Mouse (Mus musculus) intestine, embryonic 15.5 days (tissue): ENCODE measurements around the gene Vps72. TPM values are rescaled to one million over a fixed set of nuclear protein-coding genes. Genes with fewer than 3 reads are reported as not detected.

Experiments
- polyA plus RNA-seq: library from polyadenylated mRNA; unstranded; fragments of >200 nt; fragmentation: Nextera tagmentation; extraction: Ambion mirVana; gene quantifications from 2 replicates; pipeline ENCODE4 v1.2.1, GENCODE M21; 2015

Vps72 gene
- polyA plus RNA-seq, 1 experiment from 2014 or later = 113 TPM

Other genes with a start within 250 kb of the Vps72 start
- gene Psmb4, start 224.1 kb upstream of the Vps72 start, polyA plus RNA-seq = 293 and 336 TPM in 2 replicates
- gene Selenbp1, start 178.0 kb upstream of the Vps72 start, polyA plus RNA-seq = 108 and 123 TPM in 2 replicates
- gene Rfx5, start 156.9 kb upstream of the Vps72 start, polyA plus RNA-seq = 6.2 and 6.9 TPM in 2 replicates
- gene Pi4kb, start 136.3 kb upstream of the Vps72 start, polyA plus RNA-seq = 19.8 and 22.6 TPM in 2 replicates
- 17.4 and 19.9 TPM in 2 replicates for gene Zfp687, start 95.6 kb upstream of the Vps72 start, polyA plus RNA-seq
- 205 and 218 TPM in 2 replicates for gene Psmd4, start 68.4 kb upstream of the Vps72 start, polyA plus RNA-seq
- gene Pip5k1a, start 4.1 kb upstream of the Vps72 start, polyA plus RNA-seq = 15.7 and 15.9 TPM in 2 replicates
- 0.83 and 0.99 TPM in 2 replicates for gene Tmod4, start 13.5 kb downstream of the Vps72 start, polyA plus RNA-seq
- 57.0 and 62.3 TPM in 2 replicates for gene Scnm1, start 23.0 kb downstream of the Vps72 start, polyA plus RNA-seq
- gene Lysmd1, start 23.1 kb downstream of the Vps72 start, polyA plus RNA-seq = 10.3 and 10.7 TPM in 2 replicates
- gene Tnfaip8l2, start 31.3 kb downstream of the Vps72 start, polyA plus RNA-seq = 4.3 and 5.3 TPM in 2 replicates
- gene Sema6c, start 49.4 kb downstream of the Vps72 start, polyA plus RNA-seq = 4.3 and 4.8 TPM in 2 replicates
- 8.0 and 8.5 TPM in 2 replicates for gene Gabpb2, start 106.9 kb downstream of the Vps72 start, polyA plus RNA-seq
- 70.2 and 74.3 TPM in 2 replicates for gene Cdc42se1, start 117.7 kb downstream of the Vps72 start, polyA plus RNA-seq
- gene Mllt11, start 121.1 kb downstream of the Vps72 start, polyA plus RNA-seq = 19.0 and 20.2 TPM in 2 replicates
- gene Gm128, start 130.6 kb downstream of the Vps72 start, polyA plus RNA-seq = 0.16 and 0.20 TPM in 2 replicates
- gene Bnipl, start 140.2 kb downstream of the Vps72 start, polyA plus RNA-seq = 0.36 and 0.56 TPM in 2 replicates
- 36.1 and 38.4 TPM in 2 replicates for gene Mindy1, start 170.3 kb downstream of the Vps72 start, polyA plus RNA-seq
- 15.5 and 15.7 TPM in 2 replicates for gene Prune1, start 171.1 kb downstream of the Vps72 start, polyA plus RNA-seq
- gene Anxa9, start 196.2 kb downstream of the Vps72 start, polyA plus RNA-seq = 1.4 and 1.6 TPM in 2 replicates
- 146 and 148 TPM in 2 replicates for gene Cers2, start 203.8 kb downstream of the Vps72 start, polyA plus RNA-seq
- gene Setdb1, start 246.2 kb downstream of the Vps72 start, polyA plus RNA-seq = 29.2 and 31.2 TPM in 2 replicates